Mouse (Mus musculus) urinary bladder, postnatal 4 days (tissue): Measurements from ENCODE around the gene Ccdc12.
"Not testable (repeated sequence)": the region's sequence is repeated elsewhere in the genome, so short reads cannot be mapped to it uniquely, and the experiment has no call there.

Source experiments
- DNase-seq, 2 experiments: peaks; one replicate each; pipeline ENCODE4 v3.0.0; 2021 to 2022; ENCODE audit warnings: low spot score in 2 of 2

Ccdc12 gene

DNA sequence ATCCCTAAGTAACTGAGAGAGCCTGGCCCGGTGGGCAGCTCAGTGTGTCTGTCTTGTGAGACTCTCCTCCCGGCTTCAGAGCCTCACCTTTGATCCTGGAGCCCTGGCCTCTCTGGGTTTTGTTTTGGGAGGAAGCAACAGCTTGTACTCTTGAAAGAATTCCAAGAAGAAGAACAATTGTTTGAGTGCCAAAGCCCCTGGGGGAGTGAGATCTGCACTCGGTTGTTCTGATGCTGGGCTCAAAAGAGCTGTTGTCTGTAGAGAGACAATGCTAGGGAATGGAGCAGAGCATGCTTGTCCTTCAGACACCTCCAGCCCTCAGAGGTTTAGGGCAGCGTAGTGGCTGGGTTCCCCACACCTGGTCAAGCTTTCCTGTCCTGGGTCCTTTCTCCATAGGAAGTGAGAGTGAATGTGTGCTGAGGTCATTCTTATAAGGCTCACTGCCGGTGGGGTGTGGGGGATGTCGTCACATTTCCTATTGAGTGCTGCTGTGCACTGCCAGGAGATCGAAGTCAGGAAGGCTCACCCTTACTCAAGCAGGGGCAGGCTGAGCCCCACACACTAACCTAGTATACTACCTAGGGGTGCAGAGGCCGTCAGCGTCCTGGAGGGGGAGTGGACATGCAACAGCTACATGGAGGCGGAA, 16.9 kb downstream of the Ccdc12 start:
- no peak for DNase-seq

- DNase-seq, result no peak
These were observed 20.2 kb downstream of the Ccdc12 start for GRCm38 (mm10) chr9:110676492-110676911.

DNA sequence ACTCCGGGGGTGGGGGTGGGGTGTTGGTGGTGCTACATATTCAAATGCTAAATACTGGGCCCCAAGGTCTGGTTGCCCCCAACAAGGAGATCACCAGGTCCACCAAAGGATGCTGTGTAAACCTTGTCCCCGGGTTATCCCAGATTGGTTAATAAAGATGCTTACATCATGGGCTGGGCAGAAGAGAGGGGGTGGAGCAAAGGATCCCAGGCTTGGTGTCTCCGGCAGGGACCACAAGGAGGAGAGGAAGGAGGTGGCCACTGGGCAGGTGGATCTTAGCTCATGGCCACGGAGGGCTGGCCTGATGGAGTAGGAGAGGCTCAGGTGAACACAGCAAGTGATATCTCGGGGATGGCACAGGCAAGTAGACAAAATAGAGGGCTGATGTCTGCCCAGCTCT, 22.6 kb downstream of the Ccdc12 start:
- no peak for DNase-seq

DNA sequence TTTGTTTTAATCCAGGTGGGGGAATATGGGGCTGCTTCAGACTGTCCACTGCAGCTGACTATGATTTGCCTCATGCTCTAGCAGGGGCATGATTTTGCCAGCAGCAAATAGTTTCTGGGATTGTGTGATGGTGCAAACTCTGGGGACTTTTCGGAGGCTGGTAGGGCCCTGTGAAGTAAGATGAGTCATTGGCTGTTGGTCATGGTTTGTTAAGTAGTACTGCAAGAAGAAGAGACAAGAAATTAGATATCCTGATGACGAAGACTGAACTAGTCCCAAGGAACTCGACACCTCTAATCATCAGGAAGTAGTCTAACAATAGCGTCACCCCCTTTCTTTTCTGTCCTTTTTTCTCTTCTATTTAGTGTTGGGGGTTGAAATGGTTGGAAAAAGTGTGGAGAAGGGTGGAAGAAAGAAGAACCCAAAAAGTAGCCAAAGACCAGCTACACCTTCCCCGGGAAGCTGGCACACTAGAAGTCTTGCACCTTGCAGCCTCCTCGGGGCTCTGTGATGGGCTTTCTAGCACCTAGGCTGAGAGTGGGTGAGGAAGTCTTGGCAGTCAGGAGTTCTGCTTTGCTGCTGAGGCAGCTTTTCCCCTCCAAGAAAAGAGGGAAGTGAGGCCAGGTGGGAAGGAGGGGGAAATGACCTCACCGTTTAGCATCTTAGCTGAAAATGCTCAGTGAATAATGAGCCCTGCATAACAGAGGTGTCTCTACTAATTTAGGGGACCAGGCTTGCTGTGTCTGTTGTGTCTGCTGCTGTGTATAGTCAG, 24.6 kb downstream of the Ccdc12 start:
- no peak for DNase-seq

- no peak for DNase-seq
These were observed 25.5 kb downstream of the Ccdc12 start for GRCm38 (mm10) chr9:110681817-110682216.

- DNase-seq, result no peak
These were observed 26.0 kb downstream of the Ccdc12 start for GRCm38 (mm10) chr9:110682255-110682654.

GRCm38 (mm10) chr9:110682697-110683096, 26.4 kb downstream of the Ccdc12 start:
- not testable (repeated sequence) for DNase-seq

- no peak for DNase-seq
These were observed 27.3 kb downstream of the Ccdc12 start for GRCm38 (mm10) chr9:110683574-110684099.

DNA sequence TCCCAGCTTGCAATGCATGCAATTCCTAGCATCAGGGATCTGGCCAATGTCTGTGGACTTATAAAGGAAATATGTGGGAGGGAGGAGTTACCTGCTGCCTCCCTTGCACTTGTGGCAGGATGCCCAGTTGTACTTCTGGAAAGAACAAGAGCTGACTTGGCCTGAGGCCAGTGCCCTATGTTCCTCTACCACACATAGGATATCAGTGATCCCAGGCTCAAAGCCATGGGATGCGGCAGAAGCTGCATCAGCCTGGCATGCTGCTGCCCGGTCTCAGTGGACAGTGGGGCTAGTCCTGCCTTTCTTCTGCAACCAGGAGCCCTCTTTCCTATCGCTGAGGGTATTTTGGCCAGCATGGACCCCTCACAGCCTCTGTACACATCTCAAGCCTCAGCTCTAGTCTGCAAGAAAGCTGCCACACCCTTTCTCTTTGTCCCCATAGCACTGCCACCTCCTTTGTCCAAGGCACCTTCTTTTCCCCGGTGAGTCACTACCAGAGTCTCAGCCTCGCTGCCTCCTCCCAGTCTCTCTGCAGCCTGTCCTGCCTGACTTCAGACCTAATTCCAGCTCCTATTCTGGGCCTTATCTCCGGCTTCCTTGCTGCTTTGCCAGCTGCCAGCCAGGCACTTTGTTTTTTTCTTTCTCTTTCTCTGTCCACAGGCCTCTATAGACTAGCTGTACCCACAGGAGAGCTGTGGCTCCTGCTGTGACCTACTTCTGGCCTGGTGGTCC, 28.0 kb downstream of the Ccdc12 start:
- DNase-seq, result peak; percentile 77 to 80

DNA sequence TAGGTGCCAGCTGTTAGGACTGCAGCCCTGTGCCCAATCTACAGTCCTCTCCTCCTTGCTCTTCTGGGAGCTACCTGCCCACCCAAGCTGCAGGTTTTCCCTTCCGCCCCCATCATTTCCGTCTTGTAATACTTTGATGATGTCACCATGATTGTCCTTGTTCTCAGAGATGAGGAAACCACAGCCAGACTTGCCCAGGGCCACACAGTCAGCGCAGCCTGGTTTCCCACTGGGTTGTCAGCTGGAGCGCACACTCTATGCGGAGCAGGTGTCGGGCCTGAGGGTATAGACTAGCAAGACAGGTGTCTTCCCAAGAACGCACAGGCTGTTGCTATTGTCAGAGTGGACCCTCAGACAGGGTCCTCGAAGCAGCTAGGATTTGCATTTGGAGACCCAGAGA, 28.9 kb downstream of the Ccdc12 start:
- DNase-seq, result no peak

DNA sequence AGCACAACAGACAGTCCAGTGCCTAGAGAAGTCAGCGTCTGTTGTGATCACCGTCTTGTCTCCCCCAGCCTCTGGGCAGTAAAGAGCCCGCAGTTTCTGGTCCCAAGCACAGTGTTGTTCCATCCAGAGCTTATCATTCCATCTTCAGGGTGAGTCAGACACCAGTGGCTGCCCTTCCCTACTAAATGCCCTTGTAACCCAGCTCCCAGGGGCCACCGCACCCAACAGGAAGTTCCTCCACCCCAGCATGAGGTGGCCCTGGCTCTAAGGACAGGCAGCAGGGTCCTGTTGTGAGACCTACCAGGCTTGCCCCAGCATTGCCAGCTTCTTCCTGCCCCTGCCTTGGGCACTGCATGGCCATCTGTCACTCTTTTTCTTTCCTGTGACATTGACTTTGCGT, 29.3 kb downstream of the Ccdc12 start:
- DNase-seq, result no peak

DNA sequence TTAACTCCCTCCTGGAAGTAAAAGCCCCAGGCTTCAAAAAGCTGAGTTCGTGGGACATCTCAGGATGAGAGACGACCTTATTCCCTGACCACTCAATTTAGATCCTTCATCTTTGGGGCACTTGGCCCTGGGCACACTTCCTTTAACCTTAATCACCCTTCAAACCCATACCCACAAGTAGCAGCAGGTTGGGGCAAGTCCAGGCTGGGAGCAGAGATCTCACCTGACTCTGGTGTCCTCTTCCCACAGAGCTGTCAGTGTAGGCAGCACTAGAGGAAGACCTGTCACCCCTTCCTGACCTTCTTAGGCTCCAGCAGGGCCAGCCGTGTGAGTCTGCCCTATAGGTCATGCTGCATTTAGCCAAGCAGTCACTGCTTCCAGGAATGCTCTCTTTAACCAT, 30.2 kb downstream of the Ccdc12 start:
- no peak for DNase-seq

- DNase-seq, result no peak
These were observed 30.8 kb downstream of the Ccdc12 start for GRCm38 (mm10) chr9:110687061-110687460.

DNA sequence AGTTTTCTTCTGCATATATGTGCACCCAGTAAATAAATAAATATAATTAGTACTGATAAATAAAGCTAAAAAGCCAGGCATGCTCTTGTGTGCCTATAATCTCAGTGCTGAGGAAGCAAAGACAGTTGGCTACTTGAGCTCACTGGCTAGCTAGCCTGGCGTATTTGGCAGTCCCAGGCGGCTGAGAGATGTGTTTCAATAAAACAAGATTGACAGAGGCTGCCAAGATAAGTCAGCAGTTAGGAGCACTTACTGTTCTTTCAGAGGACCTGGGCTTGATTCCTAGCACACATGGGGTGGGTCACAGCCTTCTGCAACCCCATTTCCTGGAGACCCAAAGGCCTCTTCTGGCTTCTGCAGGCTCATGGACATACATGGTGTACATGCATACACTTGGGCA, 31.5 kb downstream of the Ccdc12 start:
- no peak for DNase-seq

GRCm38 (mm10) chr9:110689261-110689779, 33.0 kb downstream of the Ccdc12 start:
- no peak for DNase-seq

DNA sequence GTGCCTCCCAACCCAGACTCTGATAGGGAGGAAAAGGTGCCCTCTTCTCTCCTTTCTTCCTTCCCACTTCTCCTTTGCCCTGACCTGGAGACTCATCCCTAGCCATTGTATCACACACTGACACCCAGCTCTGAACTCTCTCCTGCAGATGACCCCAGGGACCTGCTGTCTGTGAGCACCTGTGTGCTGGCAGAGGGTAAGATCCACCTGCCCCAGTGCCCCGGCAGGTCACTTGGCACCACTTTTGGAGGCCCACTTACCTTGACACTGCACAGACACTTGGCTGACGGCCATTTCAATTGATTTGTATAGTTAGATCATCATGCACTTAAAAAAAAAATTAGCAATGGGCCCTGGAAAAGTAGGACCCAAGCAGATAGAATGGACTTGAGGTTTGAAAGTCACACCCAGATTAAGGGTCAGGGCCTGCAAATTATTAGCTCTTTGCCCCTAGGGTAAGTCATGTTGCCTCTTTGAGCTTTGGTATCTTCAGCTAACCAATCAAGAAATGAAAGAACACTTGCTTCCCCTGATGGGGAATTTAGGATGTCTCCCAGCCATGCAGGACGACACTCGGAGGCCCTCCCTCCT, 39.0 kb downstream of the Ccdc12 start:
- DNase-seq, result no peak

DNA sequence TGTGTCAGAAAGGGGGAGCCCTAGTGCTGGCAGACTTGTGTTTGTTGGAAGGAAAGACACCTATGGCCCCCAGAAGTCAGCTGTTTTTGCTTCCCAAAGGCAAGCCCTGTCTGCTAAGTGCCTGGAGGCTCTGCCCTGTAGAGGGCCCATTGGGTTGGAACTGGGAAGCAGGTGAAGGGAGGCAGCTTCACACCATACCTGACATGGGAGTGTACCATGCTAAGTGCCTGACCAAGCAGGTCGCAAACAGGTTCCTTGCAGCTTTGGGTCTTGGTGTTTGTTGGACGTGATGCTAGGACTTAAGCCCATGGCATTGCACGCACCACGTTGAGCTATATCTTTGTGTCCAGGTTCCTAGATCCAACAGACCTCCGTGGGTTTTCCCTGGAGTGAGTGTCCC, 40.1 kb downstream of the Ccdc12 start:
- no peak for DNase-seq

GRCm38 (mm10) chr9:110697465-110697864, 41.2 kb downstream of the Ccdc12 start:
- no peak for DNase-seq

GRCm38 (mm10) chr9:110699574-110699973, 43.3 kb downstream of the Ccdc12 start:
- no peak for DNase-seq

DNA sequence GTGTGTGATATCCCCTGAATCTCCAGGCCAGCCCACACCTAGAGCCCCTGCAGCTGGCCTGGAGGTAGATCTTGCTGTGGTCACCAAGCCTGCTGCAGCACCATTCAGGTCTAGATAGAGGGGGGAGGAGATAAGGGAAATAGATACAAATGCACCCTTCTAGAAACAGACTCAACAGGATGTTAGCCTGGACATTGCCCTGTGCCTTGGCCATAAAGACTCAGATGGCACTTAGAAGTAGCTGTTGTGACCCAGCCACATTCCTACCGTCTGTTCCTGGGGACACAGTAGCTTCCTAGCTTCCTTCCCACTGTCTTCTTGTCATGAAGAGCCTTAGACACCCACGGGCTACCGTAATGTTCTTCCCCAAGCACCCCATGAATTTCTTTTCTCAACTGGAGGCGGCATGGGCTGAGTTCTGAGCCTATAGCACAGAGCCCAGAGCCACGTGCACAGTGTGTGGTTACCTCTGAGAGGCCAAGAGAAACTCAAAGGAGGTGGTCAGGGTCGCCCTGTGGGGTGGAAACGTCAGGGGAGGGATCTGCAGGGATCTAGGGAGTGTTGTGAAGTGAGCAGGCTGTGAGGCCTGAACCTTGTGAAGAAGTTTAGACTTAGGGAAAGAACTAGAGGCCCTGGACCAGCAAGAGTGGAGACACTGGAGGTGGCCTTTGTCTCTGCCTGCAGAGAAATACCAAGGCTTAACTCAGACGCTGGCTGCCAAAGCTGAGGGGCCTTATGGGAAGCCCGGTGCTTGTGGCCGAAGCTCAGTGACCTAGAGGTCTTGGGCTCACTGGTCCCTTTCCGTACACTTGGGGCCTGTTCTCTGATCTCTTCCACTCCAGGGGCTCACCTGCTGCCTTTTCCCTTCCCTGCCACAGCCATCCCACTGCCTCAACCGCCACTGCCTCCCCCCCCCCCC, 45.1 kb downstream of the Ccdc12 start:
- DNase-seq, result no peak

GRCm38 (mm10) chr9:110702848-110703247, 46.5 kb downstream of the Ccdc12 start:
- no peak for DNase-seq
